Mouse (Mus musculus): ENCODE results near the gene Tsr2.

- TF ChIP-seq CTCF (IDR thresholded peaks at IDR 0.05; ENCODE audit: insufficient read depth, low read depth, low read length) (no peak), POLR2A (IDR thresholded peaks at IDR 0.05; ENCODE audit: insufficient read depth, low read depth, low read length) (no peak)
Observed at GRCm38 (mm10) chrX:151061615-151062299, 34.6 kb downstream of the Tsr2 start.

Data from olfactory bulb, adult 2 months (tissue).